Mouse (Mus musculus) stomach, postnatal 0 days (tissue): ENCODE data around the gene Sike1.

Experiments
- CTCF ChIP-seq: IDR thresholded peaks from 2 replicates; pipeline ENCODE4 v1.5.1; 2016; ENCODE audit warnings: antibody characterized with exemption, low read depth, mild to moderate bottlenecking, moderate library complexity
- EP300 ChIP-seq: optimal IDR thresholded peaks from 2 replicates; pipeline ENCODE3; 2016; ENCODE audit warnings: antibody characterized with exemption

- TF ChIP-seq CTCF (no peak), EP300 (no peak)
These were observed 62.2 kb downstream of the Sike1 start for GRCm38 (mm10) chr3:103057752-103058151.
